Mouse (Mus musculus) liver, adult 2 months (tissue): ENCODE results near the gene Dbn1.

Source experiments
- CTCF ChIP-seq: fragments of 200-500 bp; IDR thresholded peaks from 2 replicates; pipeline ENCODE4 v1.5.1; 2011; ENCODE audit warnings: low read depth, low read length, control low read depth
- POLR2A ChIP-seq: fragments of 200-500 bp; IDR thresholded peaks from 2 replicates; pipeline ENCODE4 v1.6.1; 2011; ENCODE audit warnings: low read length, control low read depth; ENCODE audit not compliant: insufficient read depth; ENCODE audit errors: extremely low read depth

DNA sequence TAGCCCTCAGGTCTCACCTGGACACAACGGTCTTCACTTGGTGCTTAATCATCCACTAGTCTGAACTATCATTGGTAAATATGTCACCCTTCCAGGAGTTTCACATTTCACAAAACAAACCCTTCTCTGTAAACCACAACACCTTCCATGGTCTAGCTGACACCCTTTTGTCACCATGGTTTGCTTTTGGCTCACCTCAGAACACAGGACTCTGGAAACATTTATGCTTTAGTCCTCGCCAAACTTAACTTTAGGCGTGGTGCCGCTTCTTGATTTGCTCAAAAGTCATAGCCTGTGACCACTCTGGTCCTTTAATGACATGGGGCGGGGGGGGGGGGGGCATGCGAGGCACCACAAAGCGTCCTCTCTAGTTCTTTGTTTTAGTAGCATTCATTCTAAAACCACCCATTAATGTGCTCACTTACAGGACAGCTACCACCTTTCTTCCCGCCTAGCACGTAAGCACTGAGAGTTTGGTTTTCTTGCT, 44.1 kb downstream of the Dbn1 start:
- TF ChIP-seq CTCF: no peak
- no peak for TF ChIP-seq POLR2A
